In genomic region chr2:181394086-181394485, GRCm38 (mm10) we compare ENCODE assay signal across 25 mouse cellular contexts. TPM values are rescaled to one million over a fixed set of nuclear protein-coding genes. Genes with fewer than 3 reads are reported as not detected.
DNase-seq lines count a peak whose midpoint lies in the region; ATAC-seq and TF ChIP-seq lines count a peak whose summit lies in the region.
"Had no signal": no experiment of that assay in that cellular context is flagged by ENCODE, and none has a peak within 500 bp of the region (broad histone marks: within the 10 kb centered on the region; RNA-seq: fewer than 3 reads in every experiment).

No protein-coding gene starts in this region.

- TF ChIP-seq POLR2A in limb, embryonic 14.5 days (IDR thresholded peaks at IDR 0.05; ENCODE audit: borderline replicate concordance, extremely low read depth, insufficient read depth, insufficient read length): no peak

- no peak overlapping the region for H3K4me3 ChIP-seq in limb, embryonic 14.5 days (replicated peaks; ENCODE audit: low read length)
- H3K4me3 ChIP-seq in limb, embryonic 10.5 days: no peak overlapping the region
- H3K4me3 ChIP-seq: embryonic facial prominence, embryonic 12.5 days; embryonic facial prominence, embryonic 15.5 days; gastrocnemius, adult 2 months; heart, embryonic 13.5 days had no signal

- H3K27me3 ChIP-seq in limb, embryonic 14.5 days (ENCODE audit: control insufficient read depth, insufficient read depth, low read length): no peaks in the 10 kb centered on the region
- H3K27me3 ChIP-seq in limb, embryonic 10.5 days (ENCODE audit: low read depth, poor library complexity, severe bottlenecking): no peaks in the 10 kb centered on the region
- H3K27me3 ChIP-seq: embryonic facial prominence, embryonic 12.5 days; embryonic facial prominence, embryonic 15.5 days; heart, embryonic 13.5 days had no signal

- H3K4me1 ChIP-seq in limb, embryonic 14.5 days (ENCODE audit: control insufficient read depth, insufficient read depth, low read length): no peaks in the 10 kb centered on the region
- H3K4me1 ChIP-seq in limb, embryonic 10.5 days: no peaks in the 10 kb centered on the region
- H3K4me1 ChIP-seq: embryonic facial prominence, embryonic 12.5 days; embryonic facial prominence, embryonic 15.5 days had no signal

- WGBS in limb, embryonic 14.5 days: 99% methylated on average over 3 of the region's 3 CpGs
- 95% methylated on average over 3 of the region's 3 CpGs for WGBS in limb, embryonic 10.5 days

- DNase-seq in adrenal gland, adult (ENCODE audit: inconsistent age in 2 of 2, low spot score in 1 of 2): peak; percentile 47 to 81
- no peak for DNase-seq in adrenal gland, adult 18-20 months (ENCODE audit: low spot score in 2 of 2)
- peak; percentile 52 for DNase-seq in adrenal gland, postnatal 14 days
- no peak for DNase-seq in adrenal gland, postnatal 25 days
- no peak for DNase-seq in limb, embryonic 14.5 days (ENCODE audit: low spot score)
- DNase-seq in limb, embryonic 10.5 days (ENCODE audit: low spot score): no peak
- DNase-seq: cerebellum, adult 11 months; cerebellum, adult 2 months; cerebellum, adult 9-11 months; cerebellum, postnatal 25 days; forebrain, postnatal 0 days; gastrocnemius, adult 2 months; gastrocnemius, postnatal 14 days; heart, adult 18-20 months; heart, postnatal 14 days; heart, postnatal 4 days had no signal

- H3K9ac ChIP-seq in limb, embryonic 14.5 days (ENCODE audit: low read depth, low read length, severe bottlenecking): peak overlapping the region; percentile 1; the same call in 1 of the 2 replicates
- H3K9ac ChIP-seq: embryonic facial prominence, embryonic 12.5 days; embryonic facial prominence, embryonic 15.5 days; forebrain, postnatal 0 days; heart, embryonic 13.5 days; hindbrain, embryonic 14.5 days had no signal

- H3K27ac ChIP-seq in limb, embryonic 14.5 days (replicated peaks; ENCODE audit: low read depth, low read length): no peak overlapping the region
- no peak overlapping the region for H3K27ac ChIP-seq in limb, embryonic 10.5 days
- H3K27ac ChIP-seq: embryonic facial prominence, embryonic 12.5 days; embryonic facial prominence, embryonic 15.5 days; gastrocnemius, adult 2 months; heart, embryonic 13.5 days; hindbrain, embryonic 14.5 days; hindbrain, postnatal 0 days had no signal

- no peak overlapping the region for H3K4me2 ChIP-seq in limb, embryonic 14.5 days (replicated peaks; ENCODE audit: low read depth, low read length, severe bottlenecking)
- H3K4me2 ChIP-seq: embryonic facial prominence, embryonic 12.5 days; embryonic facial prominence, embryonic 15.5 days; heart, embryonic 13.5 days; hindbrain, embryonic 14.5 days had no signal

- H3K9me3 ChIP-seq in limb, embryonic 14.5 days (ENCODE audit: control insufficient read depth, low read length): no peaks in the 10 kb centered on the region
- no peaks in the 10 kb centered on the region for H3K9me3 ChIP-seq in limb, embryonic 10.5 days (replicated peaks)
- H3K9me3 ChIP-seq: embryonic facial prominence, embryonic 12.5 days; embryonic facial prominence, embryonic 15.5 days; heart, embryonic 13.5 days had no signal

- ATAC-seq in limb, embryonic 14.5 days (ENCODE audit: low FRiP score, low read depth): no peak
- ATAC-seq: activated CD4-positive, CD25-positive, alpha-beta regulatory T cell, adult 4 months; forebrain, embryonic 14.5 days; forebrain, postnatal 0 days; hindbrain, postnatal 0 days; inflammation-experienced regulatory T-cells, adult 6 months; intestine, embryonic 16.5 days had no signal

- H3K36me3 ChIP-seq in limb, embryonic 14.5 days (ENCODE audit: control insufficient read depth, insufficient read depth, low read length): 0 out of 2 replicates have a peak, but pooled peaks cover 3% of the 10 kb centered on the region
- H3K36me3 ChIP-seq in limb, embryonic 10.5 days: peaks cover 46% of the 10 kb centered on the region
- H3K36me3 ChIP-seq: embryonic facial prominence, embryonic 15.5 days had no signal

RNA-seq across cellular contexts. Expression of gene Lime1, which starts 14.2 kb away (rescaled TPM):
- total RNA-seq in adrenal gland, adult 18-20 months (2021): 10 to 100 TPM; 17.1 to 23.0 TPM
- total RNA-seq in adrenal gland, postnatal 14 days (2021): 15.5 and 24.2 TPM in 2 replicates
- total RNA-seq in adrenal gland, postnatal 25 days (2021): 24.7 and 33.2 TPM in 2 replicates
- 63.3 and 84.7 TPM in 2 replicates for polyA plus RNA-seq in limb, embryonic 14.5 days (2012; rRNA removed)
- polyA plus RNA-seq in limb, embryonic 14.5 days (2014; fragmentation: Nextera tagmentation; extraction: Ambion mirVana): 21.3 and 26.8 TPM in 2 replicates
- polyA plus RNA-seq in limb, embryonic 10.5 days (2016; fragmentation: Nextera tagmentation; extraction: Ambion mirVana): 26.1 and 30.6 TPM in 2 replicates

RNA-seq across cellular contexts. Expression of gene Arfrp1, which starts 28.9 kb away (rescaled TPM):
- 10 to 100 TPM; 48.9 to 51.8 TPM for total RNA-seq in adrenal gland, adult 18-20 months (2021)
- 36.4 and 49.3 TPM in 2 replicates for total RNA-seq in adrenal gland, postnatal 14 days (2021)
- 40.8 and 49.7 TPM in 2 replicates for total RNA-seq in adrenal gland, postnatal 25 days (2021)
- polyA plus RNA-seq in limb, embryonic 14.5 days (2012; rRNA removed): 81.0 and 89.9 TPM in 2 replicates
- polyA plus RNA-seq in limb, embryonic 14.5 days (2014; fragmentation: Nextera tagmentation; extraction: Ambion mirVana): 50.0 and 54.7 TPM in 2 replicates
- 79.7 and 80.9 TPM in 2 replicates for polyA plus RNA-seq in limb, embryonic 10.5 days (2016; fragmentation: Nextera tagmentation; extraction: Ambion mirVana)

RNA-seq across cellular contexts. Expression of gene Zgpat, which starts 29.4 kb away (rescaled TPM):
- total RNA-seq in adrenal gland, adult 18-20 months (2021): 10 to 100 TPM; 50.8 to 51.0 TPM
- 35.3 and 37.9 TPM in 2 replicates for total RNA-seq in adrenal gland, postnatal 14 days (2021)
- 51.2 and 61.6 TPM in 2 replicates for total RNA-seq in adrenal gland, postnatal 25 days (2021)
- 57.4 and 67.9 TPM in 2 replicates for polyA plus RNA-seq in limb, embryonic 14.5 days (2012; rRNA removed)
- 37.3 and 47.6 TPM in 2 replicates for polyA plus RNA-seq in limb, embryonic 14.5 days (2014; fragmentation: Nextera tagmentation; extraction: Ambion mirVana)
- polyA plus RNA-seq in limb, embryonic 10.5 days (2016; fragmentation: Nextera tagmentation; extraction: Ambion mirVana): 43.8 and 54.0 TPM in 2 replicates

Comparison
In these comparisons a context has a peak if more than half of its experiments do, and no peak if none do; other contexts are left out.
1. DNase-seq: peak in adrenal gland, adult (2 of 2) and adrenal gland, postnatal 14 days (single experiment); none in adrenal gland, adult 18-20 months (0 of 2), adrenal gland, postnatal 25 days (single experiment), limb, embryonic 14.5 days (single experiment) and limb, embryonic 10.5 days (single experiment).